In genomic region chr10:126133957-126134356, GRCm38 (mm10) we compare ENCODE assay signal across 28 mouse cellular contexts.
DNase-seq lines count a peak whose midpoint lies in the region; ATAC-seq lines count a peak whose summit lies in the region.
"Had no signal": no experiment of that assay in that cellular context is flagged by ENCODE, and none has a peak within 500 bp of the region (broad histone marks: within the 10 kb centered on the region; RNA-seq: fewer than 3 reads in every experiment).

No protein-coding gene starts in this region.

- no peak overlapping the region for H3K9ac ChIP-seq in forebrain, embryonic 12.5 days
- H3K9ac ChIP-seq in forebrain, embryonic 16.5 days (replicated peaks; ENCODE audit: low read depth, low read length) = no peak overlapping the region
- H3K9ac ChIP-seq in midbrain, embryonic 11.5 days (ENCODE audit: low read length) = no peak overlapping the region
- H3K9ac ChIP-seq in midbrain, embryonic 16.5 days (ENCODE audit: low read depth, low read length) = no peak overlapping the region
- H3K9ac ChIP-seq in midbrain, embryonic 13.5 days (replicated peaks) = no peak overlapping the region
- no peak overlapping the region for H3K9ac ChIP-seq in heart, embryonic 11.5 days (ENCODE audit: low read depth, low read length)
- H3K9ac ChIP-seq: embryonic facial prominence, embryonic 12.5 days; limb, embryonic 13.5 days; lung, embryonic 15.5 days; neural tube, embryonic 13.5 days had no signal

- peak; percentile 33; the same call in 1 of the 2 replicates for ATAC-seq in forebrain, embryonic 12.5 days (ENCODE audit: low FRiP score)
- ATAC-seq in forebrain, embryonic 16.5 days = no peak
- peak; percentile 87 for ATAC-seq in midbrain, embryonic 11.5 days (ENCODE audit: low FRiP score)
- ATAC-seq in midbrain, embryonic 16.5 days = no peak
- ATAC-seq in midbrain, embryonic 13.5 days = peak; percentile 72
- no peak for ATAC-seq in heart, embryonic 11.5 days (replicated peaks; ENCODE audit: insufficient number of reproducible peaks, low FRiP score, low TSS enrichment)
- ATAC-seq: inflammation-experienced regulatory T-cells, adult 6 months; Patski had no signal

- no peak overlapping the region for H3K27ac ChIP-seq in forebrain, embryonic 12.5 days
- no peak overlapping the region for H3K27ac ChIP-seq in forebrain, embryonic 16.5 days (ENCODE audit: low read length)
- H3K27ac ChIP-seq in midbrain, embryonic 11.5 days (ENCODE audit: low read depth, low read length) = no peak overlapping the region
- no peak overlapping the region for H3K27ac ChIP-seq in midbrain, embryonic 16.5 days (ENCODE audit: low read length)
- no peak overlapping the region for H3K27ac ChIP-seq in midbrain, embryonic 13.5 days
- H3K27ac ChIP-seq in heart, embryonic 11.5 days (ENCODE audit: low read depth, low read length) = no peak overlapping the region
- H3K27ac ChIP-seq: embryonic facial prominence, embryonic 12.5 days; forebrain, embryonic 10.5 days; heart, embryonic 10.5 days; left cerebral cortex, adult 2 months; limb, embryonic 13.5 days; lung, embryonic 15.5 days; neural tube, embryonic 13.5 days had no signal

- no peak overlapping the region for H3K4me3 ChIP-seq in forebrain, embryonic 12.5 days (replicated peaks)
- no peak overlapping the region for H3K4me3 ChIP-seq in forebrain, embryonic 16.5 days (replicated peaks; ENCODE audit: low read length)
- no peak overlapping the region for H3K4me3 ChIP-seq in midbrain, embryonic 11.5 days (ENCODE audit: low read depth, low read length)
- H3K4me3 ChIP-seq in midbrain, embryonic 16.5 days (ENCODE audit: low read depth, low read length) = no peak overlapping the region
- no peak overlapping the region for H3K4me3 ChIP-seq in midbrain, embryonic 13.5 days (replicated peaks)
- H3K4me3 ChIP-seq in heart, embryonic 11.5 days (ENCODE audit: low read depth, low read length) = no peak overlapping the region
- H3K4me3 ChIP-seq: embryonic facial prominence, embryonic 12.5 days; forebrain, embryonic 10.5 days; heart, embryonic 10.5 days; left cerebral cortex, adult 2 months; limb, embryonic 13.5 days; lung, embryonic 15.5 days; neural tube, embryonic 13.5 days had no signal

- no peaks in the 10 kb centered on the region for H3K27me3 ChIP-seq in forebrain, embryonic 12.5 days
- H3K27me3 ChIP-seq in forebrain, embryonic 16.5 days (replicated peaks; ENCODE audit: control insufficient read depth, insufficient read depth, low read length) = no peaks in the 10 kb centered on the region
- H3K27me3 ChIP-seq in midbrain, embryonic 11.5 days (ENCODE audit: control insufficient read depth, insufficient read depth, low read length) = no peaks in the 10 kb centered on the region
- no peaks in the 10 kb centered on the region for H3K27me3 ChIP-seq in midbrain, embryonic 16.5 days (ENCODE audit: control insufficient read depth, insufficient read depth, low read depth, low read length)
- H3K27me3 ChIP-seq in midbrain, embryonic 13.5 days = no peaks in the 10 kb centered on the region
- H3K27me3 ChIP-seq in heart, embryonic 11.5 days (ENCODE audit: control insufficient read depth, insufficient read depth, low read length) = no peaks in the 10 kb centered on the region
- H3K27me3 ChIP-seq: embryonic facial prominence, embryonic 12.5 days; limb, embryonic 13.5 days; lung, embryonic 15.5 days; neural tube, embryonic 13.5 days; Patski had no signal

- no peak overlapping the region for H3K4me2 ChIP-seq in forebrain, embryonic 12.5 days
- no peak overlapping the region for H3K4me2 ChIP-seq in forebrain, embryonic 16.5 days (ENCODE audit: low read length)
- no peak overlapping the region for H3K4me2 ChIP-seq in midbrain, embryonic 11.5 days
- H3K4me2 ChIP-seq in midbrain, embryonic 16.5 days (ENCODE audit: low read length) = no peak overlapping the region
- no peak overlapping the region for H3K4me2 ChIP-seq in midbrain, embryonic 13.5 days (replicated peaks)
- no peak overlapping the region for H3K4me2 ChIP-seq in heart, embryonic 11.5 days
- H3K4me2 ChIP-seq: embryonic facial prominence, embryonic 12.5 days; limb, embryonic 13.5 days; liver, embryonic 11.5 days; lung, embryonic 15.5 days; neural tube, embryonic 13.5 days had no signal

- no peaks in the 10 kb centered on the region for H3K36me3 ChIP-seq in forebrain, embryonic 12.5 days (replicated peaks)
- H3K36me3 ChIP-seq in forebrain, embryonic 16.5 days (ENCODE audit: control insufficient read depth, insufficient read depth) = no peaks in the 10 kb centered on the region
- no peaks in the 10 kb centered on the region for H3K36me3 ChIP-seq in midbrain, embryonic 11.5 days (ENCODE audit: control insufficient read depth, insufficient read depth, low read length)
- H3K36me3 ChIP-seq in midbrain, embryonic 16.5 days (ENCODE audit: control insufficient read depth, insufficient read depth, low read length) = no peaks in the 10 kb centered on the region
- H3K36me3 ChIP-seq in midbrain, embryonic 13.5 days = no peaks in the 10 kb centered on the region
- H3K36me3 ChIP-seq in heart, embryonic 11.5 days (ENCODE audit: control insufficient read depth, insufficient read depth, low read length) = no peaks in the 10 kb centered on the region
- H3K36me3 ChIP-seq: embryonic facial prominence, embryonic 12.5 days; forebrain, embryonic 10.5 days; heart, embryonic 10.5 days; limb, embryonic 13.5 days; lung, embryonic 15.5 days; neural tube, embryonic 13.5 days had no signal

- no peaks in the 10 kb centered on the region; the same call in 1 of the 2 replicates for H3K4me1 ChIP-seq in forebrain, embryonic 12.5 days
- no peaks in the 10 kb centered on the region for H3K4me1 ChIP-seq in forebrain, embryonic 16.5 days (replicated peaks; ENCODE audit: control insufficient read depth, insufficient read depth, low read length)
- H3K4me1 ChIP-seq in midbrain, embryonic 11.5 days (ENCODE audit: control insufficient read depth, insufficient read depth, low read length) = peaks cover 4% of the 10 kb centered on the region; the same call in 1 of the 2 replicates
- H3K4me1 ChIP-seq in midbrain, embryonic 16.5 days (ENCODE audit: control insufficient read depth, insufficient read depth, low read length) = no peaks in the 10 kb centered on the region
- H3K4me1 ChIP-seq in midbrain, embryonic 13.5 days (replicated peaks) = peaks cover 6% of the 10 kb centered on the region; the same call in 1 of the 2 replicates
- H3K4me1 ChIP-seq in heart, embryonic 11.5 days (ENCODE audit: control insufficient read depth, insufficient read depth, low read length) = no peaks in the 10 kb centered on the region
- H3K4me1 ChIP-seq: embryonic facial prominence, embryonic 12.5 days; heart, embryonic 10.5 days; lung, embryonic 15.5 days; neural tube, embryonic 13.5 days had no signal

- H3K9me3 ChIP-seq in forebrain, embryonic 12.5 days = no peaks in the 10 kb centered on the region
- H3K9me3 ChIP-seq in forebrain, embryonic 16.5 days (ENCODE audit: control insufficient read depth, low read length) = no peaks in the 10 kb centered on the region
- H3K9me3 ChIP-seq in midbrain, embryonic 11.5 days (ENCODE audit: control insufficient read depth, low read length) = no peaks in the 10 kb centered on the region
- no peaks in the 10 kb centered on the region for H3K9me3 ChIP-seq in midbrain, embryonic 16.5 days (replicated peaks; ENCODE audit: control insufficient read depth, low read length, poor library complexity, severe bottlenecking)
- H3K9me3 ChIP-seq in midbrain, embryonic 13.5 days = no peaks in the 10 kb centered on the region
- H3K9me3 ChIP-seq in heart, embryonic 11.5 days (replicated peaks; ENCODE audit: control insufficient read depth, low read length) = no peaks in the 10 kb centered on the region
- H3K9me3 ChIP-seq: embryonic facial prominence, embryonic 12.5 days; forebrain, embryonic 10.5 days; heart, embryonic 10.5 days; limb, embryonic 13.5 days; lung, embryonic 15.5 days; neural tube, embryonic 13.5 days had no signal

- peak; percentile 87 for DNase-seq in midbrain, embryonic 11.5 days (ENCODE audit: low spot score, missing footprints)
- DNase-seq in embryo, embryonic 11 days = peak; percentile 46
- no peak for DNase-seq in thymus, postnatal 0 days (ENCODE audit: low spot score)
- DNase-seq: adrenal gland, postnatal 14 days; cerebellum, adult 11-12 months; cerebellum, adult 9-11 months; gastrocnemius, postnatal 25 days; heart, adult 11 months; heart, postnatal 4 days; kidney, adult 11 months; kidney, postnatal 14 days; right cerebral cortex, postnatal 14 days; thymus, postnatal 14 days had no signal

Comparison
In these comparisons a context has a peak if more than half of its experiments do, and no peak if none do; other contexts are left out.
1. ATAC-seq: peak in forebrain, embryonic 12.5 days (single experiment), midbrain, embryonic 11.5 days (single experiment) and midbrain, embryonic 13.5 days (single experiment); none in forebrain, embryonic 16.5 days (single experiment), midbrain, embryonic 16.5 days (single experiment) and heart, embryonic 11.5 days (single experiment).